Mouse (Mus musculus) cerebellum, adult 9-11 months (tissue): ENCODE measurements at regions not wholly inside any gene's neighbourhood (a gene's known extent, or its start where the extent isn't known, plus 50 kb on each side); places are given as distances from the start of the nearest gene placed in this dataset.

Experiments
- DNase-seq: peaks from one replicate; pipeline ENCODE4 v3.0.0; 2022

DNA sequence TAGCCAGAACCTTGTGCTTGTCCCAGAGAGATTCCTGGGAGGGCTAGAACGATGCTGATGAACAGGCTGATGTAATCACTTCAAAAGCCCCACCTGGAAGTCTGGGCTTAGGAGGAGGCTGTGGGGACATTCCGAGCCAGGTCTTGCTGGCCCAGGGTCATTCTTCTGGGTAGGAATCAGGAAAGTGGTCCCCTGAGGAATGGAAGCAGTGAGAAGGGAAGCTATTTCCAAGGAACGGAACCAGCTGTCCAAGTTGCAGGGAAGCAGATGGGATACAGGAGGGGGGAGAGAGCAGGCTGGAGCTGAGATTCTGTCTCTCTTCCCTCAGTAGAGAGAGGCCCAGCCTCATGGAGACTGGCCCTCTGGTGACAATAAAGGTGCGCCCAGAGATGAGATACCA lies 243.9 kb downstream of the Tcf7l2 start:
- no peak for DNase-seq

DNA sequence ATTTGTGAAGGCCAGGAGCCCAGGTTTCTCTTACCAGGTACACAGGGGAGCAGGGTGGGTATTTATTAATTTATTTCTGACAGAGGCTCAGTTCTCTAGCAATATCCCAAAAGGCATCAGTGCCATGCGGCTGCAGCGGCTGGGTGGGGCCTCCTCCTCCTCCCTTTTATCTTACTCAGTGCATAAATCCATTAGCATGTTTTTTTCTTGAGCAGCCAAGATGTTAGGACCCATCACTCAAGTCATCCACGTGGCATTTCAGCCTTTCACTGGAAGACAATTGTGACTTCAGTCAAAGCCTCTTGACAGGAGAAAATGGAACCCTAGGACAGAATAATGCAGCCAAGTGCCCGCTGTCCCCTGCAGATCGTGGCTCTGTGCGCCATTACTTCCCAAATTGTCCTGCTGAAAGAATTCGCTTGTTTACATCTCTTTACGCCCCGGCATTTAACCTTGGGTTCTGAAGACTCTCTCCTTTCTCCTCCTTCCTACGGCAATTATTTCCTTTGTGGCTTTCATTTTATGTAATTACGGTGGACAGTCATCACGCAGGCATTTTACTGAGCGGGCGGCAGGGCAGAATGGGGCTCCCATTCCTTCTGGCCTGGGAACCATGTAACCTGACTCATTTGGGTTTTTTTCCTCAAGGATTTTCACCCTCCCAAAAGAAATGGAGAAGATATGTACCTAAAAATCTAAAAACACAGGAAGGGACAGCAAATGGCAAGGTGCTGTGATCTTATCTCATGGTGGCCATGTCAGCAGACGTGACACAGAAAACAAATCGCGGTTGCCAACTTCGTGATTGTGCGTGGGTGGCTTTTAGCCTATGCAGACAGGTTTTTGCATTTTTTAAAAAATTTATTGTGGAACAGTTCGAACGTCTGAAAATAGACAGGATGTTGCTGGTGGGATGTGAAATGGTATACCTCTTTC lies 250.4 kb downstream of the Tcf7l2 start:
- DNase-seq: no peak

DNA sequence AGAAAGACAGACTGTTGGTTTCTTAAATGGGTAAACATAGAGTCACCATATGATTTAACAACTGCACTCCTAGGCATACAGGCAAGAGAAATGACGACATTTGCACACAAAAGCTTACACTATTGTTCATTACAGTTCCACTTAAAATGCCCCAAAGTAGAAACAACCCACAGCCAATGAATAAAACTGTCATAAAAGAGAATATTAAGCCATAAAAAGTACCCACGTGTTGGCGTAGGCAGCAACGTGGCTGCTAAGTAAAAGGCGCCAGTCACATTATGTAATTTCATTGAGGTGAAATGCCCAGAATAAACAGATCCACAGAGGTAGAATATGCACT lies 251.1 kb downstream of the Tcf7l2 start:
- DNase-seq: no peak

DNA sequence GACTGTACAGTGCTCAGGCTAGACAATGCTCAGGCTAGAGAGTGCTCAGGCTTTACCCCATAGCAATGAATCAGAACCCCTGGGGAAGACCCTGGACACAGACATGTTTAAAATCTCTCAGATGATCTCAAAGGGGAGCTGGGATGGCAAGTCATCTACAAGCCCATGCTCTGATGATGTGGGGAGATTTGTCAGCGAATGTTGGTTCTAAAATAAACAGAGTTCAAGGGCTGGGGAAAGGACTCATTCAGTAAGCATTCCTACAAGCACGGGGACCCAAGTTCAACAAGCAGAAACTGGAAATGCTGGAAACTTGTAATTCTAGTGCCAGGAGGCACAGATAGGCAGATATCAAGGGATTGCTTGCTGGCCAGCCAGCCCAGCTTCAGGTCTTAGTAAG lies 254.1 kb downstream of the Tcf7l2 start:
- DNase-seq: no peak

DNA sequence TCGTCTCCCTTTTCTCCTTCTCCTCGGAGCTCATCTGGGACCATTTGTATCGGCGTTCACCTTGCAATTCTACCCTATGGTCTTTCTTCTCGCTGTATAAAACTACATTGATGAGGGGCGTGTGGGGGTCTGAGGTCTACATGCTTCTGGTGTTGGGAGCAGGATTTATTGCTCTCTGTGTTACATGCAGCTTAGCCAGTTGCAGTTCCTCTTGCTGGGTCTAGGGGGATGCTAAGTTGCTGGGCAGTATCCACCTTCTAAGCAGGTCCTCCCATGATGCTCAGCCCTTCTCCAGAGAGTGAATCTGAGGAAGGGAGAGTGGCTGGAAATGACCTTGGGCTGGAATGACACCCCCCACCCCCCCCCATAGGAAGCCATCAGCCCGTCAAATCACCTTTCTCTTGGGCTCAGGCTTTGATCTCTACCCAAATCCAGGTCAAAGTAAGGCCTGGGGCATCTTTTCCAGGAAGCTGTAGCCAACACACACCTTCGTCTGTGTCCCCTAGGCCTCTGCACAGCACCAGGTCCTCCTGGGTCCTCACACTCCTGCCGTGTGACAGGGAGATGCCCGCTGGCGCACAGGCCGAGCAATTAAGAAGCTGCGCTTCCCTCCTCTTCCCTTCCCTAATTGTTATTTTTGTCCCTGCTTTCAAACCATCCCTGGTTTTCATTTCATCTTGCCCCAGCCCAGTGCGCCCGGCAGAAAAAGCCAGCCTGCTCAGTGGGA lies 257.0 kb downstream of the Tcf7l2 start:
- no peak for DNase-seq

DNA sequence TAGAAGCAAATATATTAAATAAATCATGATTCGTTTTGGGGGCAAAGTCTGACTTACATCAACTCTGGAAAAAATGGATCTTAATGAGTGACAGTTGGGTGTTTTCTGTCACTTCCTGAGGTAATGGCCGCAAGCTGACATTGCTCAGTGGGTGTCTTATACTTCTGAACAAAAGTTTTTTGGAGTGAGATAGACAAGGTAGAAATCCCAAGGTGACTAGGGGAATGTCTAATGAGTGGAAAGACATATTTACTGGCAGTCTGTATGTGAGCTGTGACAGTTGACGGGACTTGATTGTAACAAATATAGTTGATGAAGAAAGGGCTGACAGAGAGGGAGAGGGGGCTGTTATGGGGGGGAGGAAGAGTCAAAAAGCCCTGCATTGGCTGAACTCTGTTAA lies 257.8 kb downstream of the Tcf7l2 start:
- DNase-seq: no peak

DNA sequence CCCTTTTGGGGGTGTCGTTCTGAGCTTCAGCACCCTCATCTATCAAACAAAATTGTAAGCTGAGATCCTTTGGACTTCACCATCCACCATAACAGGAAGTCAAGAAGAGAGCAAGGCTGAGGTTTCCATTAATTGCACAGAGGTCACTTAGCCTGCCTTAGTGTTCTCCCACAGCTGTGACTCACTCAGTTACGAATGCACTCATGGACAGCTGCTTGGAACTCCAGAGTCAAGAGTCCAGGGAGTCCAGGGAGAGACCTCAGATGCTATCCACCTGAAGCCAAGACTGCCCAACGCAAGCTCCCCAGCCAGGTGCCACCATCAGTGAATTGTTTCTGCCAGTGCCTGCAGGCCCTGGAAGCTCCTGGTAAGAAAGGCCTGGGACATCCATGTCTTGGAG lies 259.8 kb downstream of the Tcf7l2 start:
- no peak for DNase-seq

DNA sequence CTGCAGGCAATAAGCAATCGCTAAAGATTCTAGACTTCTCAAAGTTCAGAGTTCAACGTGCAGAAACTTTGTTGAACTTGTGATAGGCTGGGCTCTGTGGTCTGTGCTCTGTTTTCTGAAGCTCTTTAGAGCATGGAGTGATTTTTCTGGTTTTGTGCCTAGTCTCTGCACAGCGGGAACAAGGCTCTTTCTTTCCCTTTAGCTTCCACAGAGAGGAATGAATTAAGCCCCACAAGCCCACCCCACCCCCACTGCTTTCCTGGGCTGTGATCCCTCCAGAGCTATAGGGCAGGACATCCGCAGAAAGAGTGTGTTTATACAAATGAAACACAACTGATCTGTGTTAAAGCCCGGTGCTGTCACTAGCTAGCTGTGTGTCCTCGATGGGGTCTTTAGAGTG lies 264.3 kb downstream of the Tcf7l2 start:
- no peak for DNase-seq

DNA sequence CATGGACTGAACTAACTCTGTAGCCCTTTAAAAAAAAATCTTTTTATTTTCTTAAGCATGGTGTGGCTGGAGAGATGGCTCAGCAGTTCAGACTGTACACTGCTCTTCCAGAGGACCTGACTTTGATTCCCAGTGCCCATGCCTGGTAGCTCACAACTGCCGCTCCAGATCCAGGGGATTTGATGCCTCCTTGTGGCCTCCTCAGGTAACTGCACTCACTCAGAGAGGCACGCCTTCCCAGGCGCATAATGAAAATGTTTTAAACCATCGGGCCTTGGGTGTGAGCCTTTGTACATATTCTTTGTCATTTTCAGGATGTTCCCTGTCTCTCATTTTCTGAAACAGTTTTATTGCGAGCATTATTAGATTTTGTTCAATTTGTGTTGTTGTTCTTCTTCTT lies 265.8 kb downstream of the Tcf7l2 start:
- no peak for DNase-seq

DNA sequence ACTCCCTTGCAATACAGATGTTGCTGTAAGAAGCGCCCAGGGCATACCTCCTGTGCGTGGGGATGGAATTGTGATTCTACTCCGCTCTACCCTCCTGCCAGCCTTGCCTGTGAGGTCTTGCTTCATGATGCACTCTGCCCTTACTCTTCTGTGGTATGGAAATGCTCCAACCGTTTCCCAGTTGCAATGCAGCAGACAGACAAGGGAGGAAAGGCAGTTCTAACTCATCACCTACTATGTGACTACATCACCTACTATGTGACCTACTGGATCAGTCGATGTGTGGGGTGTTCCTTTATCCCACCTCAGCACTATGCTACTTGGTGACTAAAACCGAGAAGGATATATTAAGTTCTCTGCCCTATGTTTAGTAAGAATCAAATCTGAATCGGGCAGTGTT lies 269.1 kb downstream of the Tcf7l2 start:
- DNase-seq: no peak

DNA sequence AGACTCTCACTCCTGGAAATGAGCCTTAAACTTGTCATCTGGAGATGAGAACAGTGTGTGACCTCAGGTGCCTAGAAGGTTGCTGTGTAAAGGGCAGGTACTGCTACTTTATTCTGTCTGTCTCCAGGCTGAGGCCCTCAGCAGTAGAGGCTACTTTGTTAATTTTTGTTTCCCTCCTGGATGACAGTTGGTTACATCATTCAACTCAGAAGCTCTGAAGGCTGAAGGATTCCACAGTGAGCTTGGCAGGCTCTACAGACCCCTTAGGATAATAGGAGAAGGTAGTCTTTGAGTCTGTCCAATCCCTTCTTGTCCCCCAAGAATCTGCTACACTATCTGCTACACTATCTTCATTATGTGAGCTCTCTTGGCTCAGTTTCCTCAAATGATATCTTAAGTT lies 269.7 kb downstream of the Tcf7l2 start:
- no peak for DNase-seq

DNA sequence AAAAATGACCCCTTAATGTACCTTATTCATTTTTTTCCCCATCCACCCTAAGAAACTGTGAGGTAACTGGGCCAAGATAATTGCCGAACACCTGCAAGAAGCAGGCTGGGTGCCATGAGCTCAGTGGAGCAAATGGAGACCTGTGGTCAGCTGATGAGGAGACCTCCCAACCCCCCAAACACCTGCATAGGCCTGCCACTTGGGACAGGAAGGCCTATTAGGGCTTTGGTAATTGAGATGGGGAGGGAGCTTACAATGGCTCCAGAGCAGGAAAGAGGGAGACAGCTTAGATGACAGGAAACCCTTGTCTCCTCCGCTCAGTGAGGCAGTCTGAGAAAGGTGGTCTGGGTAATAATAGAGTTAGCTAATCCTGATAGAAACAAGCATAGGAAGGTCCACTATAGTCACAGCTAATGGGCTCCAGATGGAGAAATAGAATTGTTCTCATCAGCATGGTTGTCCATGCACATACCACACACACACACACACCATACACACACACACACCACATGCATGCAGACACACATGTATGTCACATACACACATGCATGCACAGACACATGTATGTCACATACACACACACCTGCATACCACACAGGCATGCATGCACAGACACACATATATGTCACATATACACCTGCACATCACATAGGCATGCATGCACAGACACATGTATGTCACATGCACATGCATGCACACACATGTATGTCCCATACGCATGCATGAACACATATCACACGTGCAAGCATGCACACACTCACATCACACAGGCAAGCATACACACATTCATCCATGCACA lies 270.2 kb upstream of the Habp2 start:
- DNase-seq: no peak

DNA sequence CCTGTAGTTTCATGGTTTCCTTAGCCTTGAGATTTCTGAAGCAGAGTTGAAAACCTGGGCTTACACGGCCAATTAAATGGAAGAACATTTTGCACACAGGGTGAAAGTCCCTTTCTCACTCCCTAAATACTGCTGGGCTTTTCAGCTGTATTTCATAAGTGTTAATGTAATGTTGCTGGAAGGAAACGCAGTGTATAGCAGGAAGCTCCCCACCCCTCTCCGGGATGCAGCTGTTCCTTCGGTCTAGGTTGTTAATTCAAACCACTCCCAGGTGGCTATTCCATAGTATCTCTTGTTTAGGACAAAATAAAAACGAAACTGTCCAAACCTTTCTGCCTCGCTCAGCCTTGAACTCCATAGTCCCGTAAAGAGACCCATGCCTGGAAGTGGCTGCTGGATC lies 269.4 kb upstream of the Habp2 start:
- no peak for DNase-seq

DNA sequence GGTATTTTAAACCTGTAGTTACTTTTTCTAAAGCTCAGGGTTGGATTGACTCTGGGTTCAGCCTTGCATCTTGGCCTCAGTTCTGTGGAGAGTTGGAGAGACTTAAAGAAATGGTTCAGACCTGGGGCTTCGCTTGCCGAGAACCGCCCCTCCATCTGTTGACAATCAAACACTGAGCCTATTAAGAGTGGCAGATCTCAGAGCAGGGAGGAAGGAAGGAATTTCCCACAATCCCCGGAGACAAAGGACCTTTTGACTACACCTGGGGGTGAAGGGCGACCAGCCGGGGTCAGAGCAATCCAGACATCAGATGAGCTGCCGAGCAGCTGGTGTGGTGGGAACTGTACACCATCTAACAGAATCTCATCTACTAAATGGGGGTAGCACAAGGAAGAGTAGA lies 267.8 kb upstream of the Habp2 start:
- no peak for DNase-seq

DNA sequence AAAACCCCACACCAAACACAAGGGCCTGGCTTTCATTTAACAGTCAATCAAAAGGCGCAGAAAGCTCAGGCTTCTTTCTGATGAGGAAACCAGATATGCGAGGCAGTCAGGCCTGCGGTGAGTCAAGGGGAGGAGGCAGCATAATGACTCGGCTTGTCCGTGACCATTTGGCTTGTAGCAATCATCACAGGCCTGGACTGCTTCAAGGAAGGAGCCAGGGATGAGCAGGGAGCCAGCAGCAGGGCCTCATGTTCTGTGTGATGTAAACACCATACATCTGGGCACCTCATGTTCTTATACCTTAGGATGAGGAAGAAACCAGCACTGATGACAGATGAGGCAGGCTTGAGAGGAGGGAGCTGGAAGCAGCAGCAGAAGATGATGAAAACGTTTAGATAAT lies 264.6 kb upstream of the Habp2 start:
- DNase-seq: no peak

DNA sequence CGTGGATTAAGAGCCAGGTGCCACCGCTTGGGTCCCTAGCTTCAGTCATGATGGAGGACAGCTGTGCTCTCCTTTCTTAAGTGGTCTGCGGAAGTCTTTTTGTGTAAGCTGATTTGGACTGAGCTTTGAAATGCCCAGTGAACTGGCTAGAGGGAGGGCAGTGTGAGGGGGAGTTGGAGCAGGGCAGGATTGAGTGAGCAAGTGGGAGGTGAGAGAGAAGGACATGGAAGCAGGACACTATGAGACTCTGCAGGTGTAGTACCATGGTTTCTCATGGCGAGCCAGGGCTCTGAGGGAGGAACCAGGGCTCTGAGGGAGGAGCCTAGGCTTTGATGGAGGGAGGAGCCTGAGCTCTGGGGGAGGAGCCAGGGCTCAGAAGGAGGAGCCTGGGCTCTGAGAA lies 262.3 kb upstream of the Habp2 start:
- no peak for DNase-seq

DNA sequence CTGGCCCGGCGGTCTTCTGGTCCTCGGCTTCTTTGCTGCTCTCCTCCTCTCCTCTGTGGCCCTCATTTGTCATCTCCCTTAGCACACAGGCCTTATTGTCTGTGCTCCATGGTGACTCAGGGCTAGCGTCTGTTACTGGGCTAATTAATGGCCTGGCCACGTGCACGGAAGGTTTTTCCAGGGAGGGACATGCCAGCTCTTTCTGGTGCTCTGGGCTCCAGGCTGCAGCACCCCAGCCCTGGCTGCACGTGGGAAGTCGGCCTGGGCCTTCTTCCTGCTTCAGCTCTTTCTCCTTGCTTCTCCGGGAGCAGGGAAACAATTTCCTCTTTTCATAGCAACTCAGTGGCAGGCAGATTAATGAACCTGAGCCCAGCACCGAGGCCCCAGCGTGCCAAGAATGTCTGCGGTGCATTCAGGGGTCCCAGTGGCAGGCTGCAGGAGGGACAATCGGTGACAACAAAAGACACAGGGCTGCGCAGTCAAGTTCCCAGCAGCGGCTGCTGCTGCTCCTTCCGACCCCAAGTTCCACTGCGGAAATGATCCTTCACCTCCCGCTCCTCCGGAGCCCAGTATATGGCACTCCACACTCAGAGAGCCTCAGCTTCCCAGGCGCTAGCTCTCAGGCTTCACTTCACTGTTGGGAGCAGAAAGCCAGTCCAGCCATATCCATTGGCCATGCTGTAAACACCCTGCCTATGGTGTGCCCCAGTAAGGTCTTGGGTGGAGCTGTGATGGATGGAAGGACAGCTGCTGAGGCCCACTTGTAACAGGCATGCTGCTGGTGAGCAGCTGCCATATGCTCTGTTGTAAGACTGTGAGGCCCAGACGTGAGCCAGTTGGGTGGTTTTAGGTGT lies 257.3 kb upstream of the Habp2 start:
- DNase-seq: peak; percentile 39

DNA sequence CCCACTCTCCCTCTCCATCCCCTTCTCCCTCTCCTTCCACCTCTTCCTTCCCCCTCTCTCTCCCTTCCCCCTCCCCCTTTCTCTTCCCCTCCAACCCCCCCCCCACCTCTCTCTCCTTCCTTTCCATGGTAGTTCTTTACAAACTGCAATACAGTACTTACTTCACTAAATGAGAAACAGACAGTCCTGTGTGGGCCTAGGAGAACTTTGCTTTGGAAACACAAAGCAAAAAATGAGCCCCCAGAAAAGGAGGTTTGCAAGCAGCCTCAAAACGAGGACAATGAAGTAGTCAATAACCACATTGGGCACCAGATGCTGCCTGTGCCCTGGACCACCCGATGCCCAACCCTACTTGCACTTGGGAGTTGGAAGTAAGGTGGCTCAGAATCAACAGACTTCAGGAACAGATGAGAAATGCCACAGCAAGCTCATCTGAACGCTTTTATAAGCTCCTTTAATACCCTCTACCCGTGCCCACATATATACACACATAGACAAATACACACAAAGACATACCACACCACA lies 256.5 kb upstream of the Habp2 start:
- no peak for DNase-seq

DNA sequence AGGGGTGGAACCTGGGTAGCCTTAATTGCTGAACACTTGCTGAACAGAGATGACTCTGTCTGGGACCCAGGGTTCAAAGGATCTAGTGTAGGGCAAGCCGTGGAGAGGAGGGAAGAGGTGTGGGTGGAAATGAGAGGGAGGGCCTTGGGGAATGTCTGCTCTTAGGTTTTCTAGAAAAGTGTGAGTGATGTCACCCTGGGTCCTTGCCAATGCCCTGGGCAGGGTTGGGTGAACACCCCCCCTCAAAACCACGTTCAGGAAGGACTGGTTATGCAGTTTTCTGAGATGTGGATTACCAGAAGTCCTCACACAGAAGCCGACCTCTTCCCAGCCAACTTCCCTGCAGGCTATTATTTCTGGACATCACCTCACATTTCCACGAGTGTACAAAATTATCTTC lies 252.4 kb upstream of the Habp2 start:
- DNase-seq: no peak

DNA sequence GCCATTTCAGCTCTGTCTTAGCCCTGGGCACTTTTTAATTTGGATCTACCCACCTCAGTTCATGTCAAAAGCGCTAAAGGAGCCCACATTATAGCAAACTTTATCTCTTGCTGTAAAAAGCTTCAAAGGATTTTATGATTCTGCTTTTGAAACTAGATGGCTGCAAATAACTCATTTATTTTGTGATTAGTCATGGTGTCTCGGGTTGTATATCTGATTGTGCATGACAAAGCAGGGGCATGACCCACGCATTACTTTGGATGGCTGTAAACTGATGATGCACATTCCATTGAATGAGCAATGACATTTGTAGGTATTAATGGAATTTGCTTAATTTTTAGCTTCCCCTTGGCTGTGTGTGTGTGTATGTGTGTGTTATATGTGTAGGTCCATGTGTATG lies 249.4 kb upstream of the Habp2 start:
- no peak for DNase-seq

DNA sequence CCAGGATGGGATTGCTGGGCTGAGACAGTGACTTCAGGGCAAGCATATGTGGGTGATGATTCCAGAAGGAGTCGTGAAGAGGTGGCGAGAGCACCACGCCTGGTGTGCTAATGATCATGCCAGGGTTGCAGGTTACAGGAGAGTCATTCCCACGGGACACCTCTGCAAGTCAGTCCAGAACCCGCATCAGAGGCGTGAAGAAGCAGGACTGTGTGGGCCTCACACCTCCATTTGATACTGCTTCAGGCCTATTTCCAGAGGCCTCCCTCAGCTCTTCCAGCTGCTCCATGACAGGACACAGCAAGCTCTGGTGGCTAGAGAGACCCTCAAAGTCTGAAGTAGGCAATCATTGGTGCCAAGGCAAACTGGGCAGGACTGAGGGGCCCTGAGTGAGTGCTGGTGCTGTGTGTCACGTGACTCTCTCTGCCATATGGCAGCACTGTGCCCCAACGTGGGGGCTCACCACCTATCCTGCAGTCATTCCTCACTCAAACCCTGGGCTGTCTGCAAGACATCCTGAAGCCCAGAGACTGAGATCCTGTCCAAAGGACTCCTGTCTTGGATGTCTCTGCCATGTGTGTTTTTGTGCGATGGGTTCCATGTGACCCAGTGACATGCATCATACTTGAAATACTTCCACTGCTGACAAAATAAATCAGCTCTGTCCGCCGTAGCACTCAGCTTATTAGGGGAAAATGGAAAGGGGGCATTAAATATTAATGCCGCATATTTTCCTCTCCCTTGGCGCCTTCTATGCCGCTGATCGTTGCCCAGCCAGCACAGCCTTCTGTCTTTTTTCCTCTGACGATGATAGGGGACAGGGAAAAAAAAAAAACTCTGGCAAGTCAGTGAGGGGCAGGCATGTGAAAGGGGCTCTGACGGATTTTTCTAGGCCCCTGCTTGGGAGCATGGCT lies 247.6 kb upstream of the Habp2 start:
- no peak for DNase-seq
